Mouse (Mus musculus): ENCODE measurements around the gene Eml5.

The Eml5 gene

GRCm38 (mm10) chr12:98834879-98835278 lies 66.4 kb downstream of the Eml5 start:
- DNase-seq (ENCODE audit: low spot score in 2 of 2) = no peak

GRCm38 (mm10) chr12:98833901-98834300 lies 67.4 kb downstream of the Eml5 start:
- DNase-seq (ENCODE audit: low spot score in 2 of 2) = no peak

GRCm38 (mm10) chr12:98832929-98833598 lies 68.2 kb downstream of the Eml5 start:
- no peak for DNase-seq (ENCODE audit: low spot score in 2 of 2)

GRCm38 (mm10) chr12:98831122-98831521 lies 70.2 kb downstream of the Eml5 start:
- DNase-seq (ENCODE audit: low spot score in 2 of 2) = no peak

- DNase-seq (ENCODE audit: low spot score in 2 of 2) = no peak
Observed at GRCm38 (mm10) chr12:98820781-98821180, 80.5 kb downstream of the Eml5 start.

- no peak for DNase-seq (ENCODE audit: low spot score in 2 of 2)
Observed at GRCm38 (mm10) chr12:98804078-98804748, 97.1 kb downstream of the Eml5 start.

GRCm38 (mm10) chr12:98802245-98802644 lies 99.0 kb downstream of the Eml5 start:
- no peak for DNase-seq (ENCODE audit: low spot score in 2 of 2)

- DNase-seq (ENCODE audit: low spot score in 2 of 2) = no peak
Observed at GRCm38 (mm10) chr12:98800334-98800733, 101.0 kb downstream of the Eml5 start.

GRCm38 (mm10) chr12:98795731-98796318 lies 105.5 kb downstream of the Eml5 start:
- no peak for DNase-seq (ENCODE audit: low spot score in 2 of 2)

- no peak for DNase-seq (ENCODE audit: low spot score in 2 of 2)
Observed at GRCm38 (mm10) chr12:98784251-98784650, 117.0 kb downstream of the Eml5 start.

- no peak for DNase-seq (ENCODE audit: low spot score in 2 of 2)
Observed at GRCm38 (mm10) chr12:98779148-98779547, 122.1 kb downstream of the Eml5 start.

- no peak for DNase-seq (ENCODE audit: low spot score in 2 of 2)
Observed at GRCm38 (mm10) chr12:98777509-98777908, 123.8 kb downstream of the Eml5 start.

GRCm38 (mm10) chr12:98766241-98766640 lies 135.0 kb downstream of the Eml5 start:
- no peak for DNase-seq (ENCODE audit: low spot score in 2 of 2)

GRCm38 (mm10) chr12:98759700-98760099 lies 141.6 kb downstream of the Eml5 start:
- DNase-seq (ENCODE audit: low spot score in 2 of 2) = no peak

GRCm38 (mm10) chr12:98757636-98758035 lies 143.6 kb downstream of the Eml5 start:
- no peak for DNase-seq (ENCODE audit: low spot score in 2 of 2)

- no peak for DNase-seq (ENCODE audit: low spot score in 2 of 2)
Observed at GRCm38 (mm10) chr12:98747380-98747753, 153.9 kb downstream of the Eml5 start.

GRCm38 (mm10) chr12:98746746-98747379 lies 154.4 kb downstream of the Eml5 start, which contains the start of gene Zc3h14:
Zc3h14 (plus strand) TSS chr12:98746964.
- peak; percentile 89 to 93 for DNase-seq (ENCODE audit: low spot score in 2 of 2)

- peak; percentile 39 to 58 for DNase-seq (ENCODE audit: low spot score in 2 of 2)
Observed at GRCm38 (mm10) chr12:98746131-98746530, 155.2 kb downstream of the Eml5 start.

GRCm38 (mm10) chr12:98745626-98746025 lies 155.7 kb downstream of the Eml5 start:
- DNase-seq (ENCODE audit: low spot score in 2 of 2) = no peak

GRCm38 (mm10) chr12:98741011-98741501 lies 160.2 kb downstream of the Eml5 start:
- no peak for DNase-seq (ENCODE audit: low spot score in 2 of 2)

GRCm38 (mm10) chr12:98737801-98738350 lies 163.4 kb downstream of the Eml5 start:
- no peak for DNase-seq (ENCODE audit: low spot score in 2 of 2)
